Mouse (Mus musculus) cerebellum, postnatal 25 days (tissue): Measurements from ENCODE around the gene Krtap29-1.
A peak's percentile ranks its signal among the peaks of the same experiment; 100 is the strongest.

Source experiments
- DNase-seq, 2 experiments: peaks; one replicate each; pipeline ENCODE4 v3.0.0; 2021; ENCODE audit warnings: mixed read lengths in 2 of 2

The Krtap29-1 gene

DNA sequence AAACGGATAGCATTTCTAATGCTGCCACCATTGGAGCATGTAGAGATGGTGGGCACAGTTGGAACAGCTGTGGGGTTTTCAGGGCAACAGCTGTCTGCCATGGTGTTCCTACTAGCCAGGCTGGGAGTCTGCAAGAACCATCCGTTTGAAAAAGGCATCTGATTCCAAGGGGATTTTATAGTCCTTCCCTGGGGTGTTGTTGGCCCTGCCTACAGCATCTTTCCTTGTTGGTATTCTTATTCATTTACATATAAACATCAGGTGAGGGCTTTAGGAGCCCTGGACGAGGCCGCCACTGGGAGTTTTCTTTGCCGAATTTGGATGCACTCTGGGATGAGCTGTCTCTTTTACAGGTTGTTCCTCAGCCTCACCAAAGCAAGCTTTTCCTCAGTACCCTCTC, at the start of gene Krtap29-1:
Gene Krtap29-1, minus strand, starts transcription at position 101 of the 400 bp plus-strand sequence.
- DNase-seq = no peak

DNA sequence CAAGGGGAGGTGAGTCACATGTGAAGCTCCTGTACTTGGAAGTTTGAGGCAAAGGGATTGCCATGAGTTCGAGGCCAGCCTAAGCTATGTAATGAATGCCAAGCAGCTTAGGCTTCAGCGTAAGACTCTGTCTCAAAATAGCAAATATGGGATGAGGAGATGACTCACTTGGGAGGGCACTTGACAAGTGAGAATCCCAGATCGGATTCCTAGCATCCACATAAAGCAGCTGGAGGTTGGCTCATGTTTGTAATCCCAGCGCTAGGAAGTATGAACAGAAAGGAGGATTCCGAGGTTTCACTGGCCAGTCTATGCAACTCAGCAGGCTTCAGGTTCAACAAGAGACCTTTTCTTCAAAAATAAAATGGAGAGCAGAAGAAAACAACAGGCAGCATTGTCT, 42.6 kb upstream of the Krtap29-1 start:
- no peak for DNase-seq

DNA sequence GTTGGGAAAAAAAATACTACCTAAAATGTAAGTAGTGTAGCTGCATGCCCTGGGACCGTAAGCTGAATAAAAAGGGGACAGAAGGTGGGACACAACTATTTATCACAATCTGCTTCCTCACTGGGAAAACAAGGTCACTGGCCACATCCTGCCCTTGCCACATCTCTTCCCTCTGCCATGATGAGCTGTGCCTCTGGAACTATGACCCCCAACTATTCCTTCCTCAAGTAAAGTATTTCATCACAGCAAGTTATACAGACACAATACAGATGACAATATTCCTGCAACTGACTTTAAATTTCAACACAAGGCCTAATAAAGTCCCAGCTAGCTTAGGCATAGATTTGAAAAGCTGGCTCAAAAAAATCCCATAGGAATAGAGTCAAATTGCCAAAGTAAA, 40.6 kb upstream of the Krtap29-1 start:
- no peak for DNase-seq

DNA sequence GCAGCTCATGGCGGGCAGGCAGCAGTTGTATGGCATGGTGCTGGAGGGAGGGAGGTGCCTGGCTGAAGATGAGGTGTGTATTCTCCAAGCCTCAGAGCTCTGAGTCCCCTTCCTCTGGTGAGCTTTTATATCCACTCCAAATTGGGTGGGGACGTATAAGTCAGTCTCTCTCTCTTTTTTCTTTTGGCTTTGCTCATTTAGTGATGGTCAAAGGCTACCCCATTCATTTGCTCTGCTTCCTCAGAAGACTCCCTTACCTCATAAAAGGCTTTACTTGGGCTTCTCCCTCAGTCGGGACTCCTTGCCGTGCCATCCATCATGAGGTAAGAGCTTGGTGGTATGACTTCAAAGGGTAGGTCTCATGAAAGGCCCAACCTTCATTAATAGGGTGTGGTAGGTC, 37.3 kb upstream of the Krtap29-1 start, which contains the start of gene Krt33a:
Gene Krt33a, minus strand, starts transcription at position 101 of the 400 bp plus-strand sequence.
- DNase-seq = no peak

DNA sequence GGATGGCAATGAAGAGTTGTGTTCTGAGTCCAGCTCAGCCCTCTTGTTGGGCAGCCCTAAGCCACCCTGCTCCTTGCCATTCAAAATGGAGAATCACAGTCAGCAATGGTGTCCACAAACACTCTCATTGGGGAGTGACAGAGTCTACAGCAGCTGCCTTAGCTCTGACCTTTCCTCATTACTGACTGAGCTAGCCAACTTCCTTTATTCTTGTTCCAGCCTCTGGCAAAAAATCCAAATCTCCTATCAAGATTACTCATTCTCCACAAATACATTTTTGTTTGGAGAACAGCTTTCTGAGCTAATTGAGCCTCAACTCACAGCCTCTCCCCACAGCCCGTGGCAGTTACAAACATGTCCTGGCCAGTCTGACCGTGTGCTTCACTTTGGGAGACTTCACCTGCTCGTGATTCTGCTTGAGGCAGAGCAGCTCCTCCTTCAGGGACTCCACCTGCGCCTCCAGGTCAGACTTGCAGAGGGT, 34.9 kb upstream of the Krtap29-1 start:
- no peak for DNase-seq

DNA sequence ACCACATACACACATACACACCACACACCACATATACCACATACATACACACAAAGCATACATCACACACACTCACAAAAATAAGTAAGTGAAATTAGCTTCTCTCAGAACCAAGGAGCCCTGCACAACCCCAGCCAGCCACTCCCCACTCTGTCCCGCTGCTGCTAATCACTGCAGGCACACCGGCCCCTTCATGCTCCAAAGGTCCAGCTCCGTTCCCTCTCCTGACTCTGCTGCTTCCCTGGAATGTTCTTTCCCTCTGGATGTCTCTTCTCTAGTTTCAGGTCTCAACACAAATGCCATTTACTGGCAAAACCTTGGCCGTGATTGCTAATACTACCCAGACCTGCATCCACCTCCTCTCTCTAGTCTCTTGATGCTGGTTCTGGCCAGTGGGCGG, 31.8 kb upstream of the Krtap29-1 start:
- no peak for DNase-seq

DNA sequence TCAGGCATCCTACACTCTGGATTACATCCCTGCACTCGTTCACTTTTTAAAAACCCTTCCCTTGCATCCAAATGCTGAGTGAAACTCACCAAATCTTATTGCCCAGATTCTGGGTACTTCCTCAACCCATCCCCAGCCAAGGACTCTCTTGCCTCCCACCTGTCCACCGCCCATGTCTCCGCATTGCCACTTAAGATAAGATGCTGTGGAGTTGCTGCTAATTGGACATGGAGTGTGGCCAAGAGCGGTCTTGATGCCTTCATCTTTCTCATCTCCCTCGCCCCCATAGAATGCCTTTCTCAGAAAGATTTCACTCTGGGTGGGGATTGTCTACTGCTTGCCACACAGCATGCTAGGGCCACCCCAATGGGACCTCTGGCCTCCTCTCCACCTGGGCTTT, 29.5 kb upstream of the Krtap29-1 start:
- no peak for DNase-seq

DNA sequence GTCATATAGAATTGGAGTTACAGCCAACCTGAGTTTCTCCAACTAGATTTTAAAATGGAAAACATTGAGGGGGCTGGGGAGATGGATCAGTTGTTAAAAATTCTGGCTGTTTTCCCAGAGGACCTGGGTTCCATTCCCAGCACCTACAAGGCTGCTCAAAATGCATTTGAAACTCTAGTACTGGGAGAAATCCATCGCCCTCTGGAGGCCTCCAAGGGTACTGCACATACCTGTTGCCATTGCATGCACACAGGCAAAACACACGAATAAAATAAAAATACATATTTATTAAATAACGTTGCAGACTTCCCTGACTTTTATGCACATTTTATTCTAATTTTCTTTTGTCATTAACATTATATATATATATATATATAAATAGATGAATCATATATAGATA, 27.8 kb upstream of the Krtap29-1 start:
- no peak for DNase-seq

DNA sequence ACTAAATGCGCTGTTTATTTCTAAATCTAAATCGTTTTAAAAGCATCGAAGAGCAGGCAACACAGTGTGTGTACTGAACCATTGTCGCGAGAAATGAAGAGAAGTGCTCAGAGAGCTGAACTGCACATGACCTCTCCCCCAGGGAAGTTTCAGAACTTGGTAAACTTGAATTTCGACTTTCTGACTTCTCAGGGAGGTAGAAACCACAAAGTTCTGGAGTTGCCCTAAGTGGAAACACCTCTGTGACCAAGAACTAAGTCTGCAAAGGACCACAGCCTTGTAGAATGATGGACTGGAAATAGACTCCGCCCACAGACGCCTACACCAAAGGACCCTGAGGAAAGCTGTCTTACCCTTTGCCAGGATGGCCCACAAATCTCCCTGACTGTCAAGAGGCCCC, 27.1 kb upstream of the Krtap29-1 start:
- no peak for DNase-seq

DNA sequence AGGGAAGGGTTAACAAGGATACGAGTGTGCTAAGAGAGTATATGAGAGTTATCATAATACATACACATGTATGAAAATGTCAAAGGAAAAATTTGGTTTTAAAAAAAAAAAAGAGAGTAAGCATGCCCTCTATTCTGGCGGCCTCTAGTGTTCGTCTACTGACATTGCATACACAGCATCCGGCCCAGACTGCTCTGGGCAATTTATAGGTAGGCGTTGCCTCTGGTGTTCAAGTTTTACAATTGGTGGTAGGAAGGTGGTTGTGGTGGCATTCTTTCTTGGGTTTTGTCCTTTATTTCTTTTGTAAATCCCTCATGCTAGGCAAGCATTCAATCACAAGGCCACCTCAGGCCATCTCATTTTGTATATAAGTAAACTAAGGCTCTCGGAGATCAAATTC, 26.0 kb upstream of the Krtap29-1 start:
- peak; percentile 37 to 72 for DNase-seq

DNA sequence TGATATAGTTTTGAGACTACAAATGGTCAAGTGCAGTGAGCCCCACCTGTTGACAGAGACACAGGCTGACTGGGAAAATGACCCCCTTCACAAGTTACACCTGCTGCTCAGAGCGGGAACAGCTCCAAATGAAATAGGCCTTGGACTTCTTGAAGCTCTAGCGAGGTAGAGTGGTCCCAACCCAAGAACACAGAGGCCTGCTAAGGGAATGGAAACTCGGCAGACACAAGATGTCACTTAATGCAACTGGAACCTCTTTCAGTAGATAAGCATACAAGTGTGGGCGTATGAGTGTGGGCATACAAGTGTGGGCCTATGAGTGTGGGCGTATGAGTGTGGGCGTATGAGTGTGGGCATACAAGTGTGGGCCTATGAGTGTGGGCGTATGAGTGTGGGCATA, 20.2 kb upstream of the Krtap29-1 start:
- DNase-seq = no peak

DNA sequence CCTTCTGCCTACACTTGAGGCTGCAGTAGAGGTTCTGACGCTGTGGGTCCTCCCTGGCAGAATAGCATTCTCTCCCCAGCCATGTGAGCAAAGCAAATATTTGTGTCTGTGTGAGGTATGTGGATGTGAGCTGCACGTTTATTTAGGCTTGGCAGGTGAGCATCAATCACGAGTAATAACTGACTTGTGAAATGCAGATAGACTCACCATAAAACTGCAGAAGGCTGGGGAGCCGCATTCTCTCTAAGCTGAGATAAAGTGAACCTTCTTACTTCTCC, 15.5 kb upstream of the Krtap29-1 start:
- DNase-seq = no peak

DNA sequence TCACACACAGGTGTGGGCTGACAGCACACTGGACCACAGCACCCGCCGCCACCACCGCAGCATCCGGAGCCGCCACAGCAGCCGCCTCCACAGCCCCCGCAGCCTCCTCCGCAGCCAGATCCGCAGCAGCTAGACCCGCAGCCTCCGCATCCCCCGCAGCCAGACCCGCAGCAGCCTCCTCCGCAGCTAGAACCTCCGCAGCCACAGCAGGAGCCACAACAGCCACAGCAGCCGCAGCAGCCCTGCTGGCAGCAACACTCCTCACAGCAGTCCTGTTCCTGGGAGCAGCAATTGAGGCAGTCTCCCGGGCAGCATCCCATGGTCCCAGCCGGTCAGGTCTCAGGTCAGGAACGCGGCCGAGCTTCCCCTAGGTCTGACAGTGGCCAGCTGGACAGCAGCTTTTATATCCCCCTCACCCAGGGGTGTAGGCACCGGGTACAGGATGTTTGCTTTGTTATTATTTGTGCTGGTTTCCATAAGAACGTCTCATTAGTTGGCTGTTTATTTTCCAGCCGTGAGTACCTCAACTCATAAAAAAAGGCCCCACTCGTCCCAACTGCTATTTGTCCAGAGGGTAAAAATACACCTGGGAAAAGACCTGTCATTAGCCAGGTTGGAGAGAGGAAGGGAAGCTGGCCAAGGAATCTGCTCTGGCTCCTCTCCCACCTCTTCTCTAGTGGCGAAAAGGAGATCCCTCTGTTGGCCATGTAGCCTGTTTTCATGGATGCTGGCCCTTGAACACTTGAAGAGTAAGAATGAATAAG, 14.9 kb upstream of the Krtap29-1 start, which contains the start of gene Krtap17-1:
Gene Krtap17-1, minus strand, starts transcription at position 375 of the 764 bp plus-strand sequence.
- peak; percentile 14 to 19 for DNase-seq

DNA sequence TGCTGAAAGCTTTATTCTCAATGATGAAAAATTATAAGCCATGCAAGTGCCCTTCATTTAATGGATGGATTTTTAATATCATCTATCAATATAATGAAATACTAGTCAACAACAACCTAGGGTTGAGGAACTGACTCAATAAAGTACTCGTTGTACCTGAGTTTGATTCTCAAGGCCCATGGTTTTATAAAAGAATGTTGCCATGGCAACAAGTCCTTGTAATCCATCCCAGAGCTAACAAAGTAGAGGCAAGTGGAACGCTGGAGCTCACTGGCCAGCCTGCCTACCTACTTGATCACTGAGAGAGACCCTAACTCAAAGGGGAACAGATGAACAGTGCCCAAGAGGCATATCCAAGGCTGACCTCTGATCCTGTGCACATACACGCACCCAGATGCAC, 11.7 kb upstream of the Krtap29-1 start:
- no peak for DNase-seq

DNA sequence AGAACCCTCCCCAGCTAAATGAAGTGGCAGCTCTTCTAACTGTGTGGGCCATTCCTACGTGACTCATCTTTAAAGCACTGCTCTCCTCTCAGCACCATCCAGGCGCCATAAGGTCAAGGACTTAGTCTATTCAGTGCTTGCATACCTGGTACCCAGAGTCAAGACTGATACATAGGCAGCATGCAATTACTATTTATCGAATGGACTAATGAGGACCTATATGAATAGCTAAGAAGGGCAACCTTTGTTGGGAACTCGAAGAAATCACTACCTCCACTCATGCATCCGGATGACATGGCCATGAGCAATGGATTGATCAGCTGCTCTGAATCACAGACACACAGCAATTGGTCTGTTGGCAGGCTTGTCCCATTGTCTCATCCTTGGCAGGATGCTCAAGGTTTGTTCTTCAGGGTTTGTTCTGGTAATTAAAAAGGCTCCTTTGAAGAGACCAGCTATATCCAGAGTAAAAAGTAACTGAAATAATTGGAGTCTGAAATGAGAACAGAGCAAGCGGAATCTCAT, 11.1 kb upstream of the Krtap29-1 start:
- no peak for DNase-seq

DNA sequence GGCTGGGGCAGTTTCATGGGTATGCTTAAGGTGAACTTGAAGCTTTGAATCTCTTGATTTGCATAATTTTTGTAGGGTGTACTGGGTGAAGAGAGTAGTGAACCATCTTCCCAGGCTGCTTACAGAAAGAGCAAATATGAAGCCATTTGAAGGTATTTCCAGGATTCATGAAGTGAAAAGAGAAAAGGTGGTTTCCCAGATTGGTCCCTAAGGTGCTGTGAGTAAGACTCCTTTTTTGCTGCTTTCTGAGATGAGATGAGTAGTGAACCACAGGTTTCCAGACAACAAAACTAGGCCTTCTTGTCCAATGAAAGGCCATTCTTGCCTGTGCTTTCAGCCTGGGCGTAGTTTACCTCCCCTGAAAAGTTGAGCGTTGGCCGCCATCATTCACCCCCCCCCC, 9.7 kb upstream of the Krtap29-1 start:
- DNase-seq = no peak

DNA sequence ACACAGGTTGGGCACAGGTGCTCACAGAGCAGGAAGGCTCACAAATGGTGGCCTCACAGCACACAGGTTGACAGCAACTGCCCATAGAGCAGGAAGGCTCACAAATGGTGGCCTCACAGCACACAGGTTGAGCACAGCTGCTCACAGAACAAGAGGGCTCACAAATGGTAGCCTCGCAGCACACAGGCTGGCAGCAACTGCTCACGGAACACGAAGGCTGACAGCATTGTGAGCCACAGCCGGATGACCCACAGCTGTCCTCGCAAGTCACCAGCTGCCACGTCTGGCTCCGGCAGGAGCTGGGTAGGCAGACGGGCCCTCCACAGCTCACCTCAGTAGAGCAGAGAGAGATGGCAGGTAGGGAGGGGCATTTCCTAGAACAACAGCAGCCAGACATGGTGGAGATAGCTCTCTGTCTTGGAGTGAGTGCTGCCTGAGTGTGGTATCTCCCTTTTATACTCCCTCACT, 7.4 kb upstream of the Krtap29-1 start, which contains the start of gene Krtap16-1:
Gene Krtap16-1, minus strand, starts transcription at position 418 of the 468 bp plus-strand sequence.
- DNase-seq = no peak

DNA sequence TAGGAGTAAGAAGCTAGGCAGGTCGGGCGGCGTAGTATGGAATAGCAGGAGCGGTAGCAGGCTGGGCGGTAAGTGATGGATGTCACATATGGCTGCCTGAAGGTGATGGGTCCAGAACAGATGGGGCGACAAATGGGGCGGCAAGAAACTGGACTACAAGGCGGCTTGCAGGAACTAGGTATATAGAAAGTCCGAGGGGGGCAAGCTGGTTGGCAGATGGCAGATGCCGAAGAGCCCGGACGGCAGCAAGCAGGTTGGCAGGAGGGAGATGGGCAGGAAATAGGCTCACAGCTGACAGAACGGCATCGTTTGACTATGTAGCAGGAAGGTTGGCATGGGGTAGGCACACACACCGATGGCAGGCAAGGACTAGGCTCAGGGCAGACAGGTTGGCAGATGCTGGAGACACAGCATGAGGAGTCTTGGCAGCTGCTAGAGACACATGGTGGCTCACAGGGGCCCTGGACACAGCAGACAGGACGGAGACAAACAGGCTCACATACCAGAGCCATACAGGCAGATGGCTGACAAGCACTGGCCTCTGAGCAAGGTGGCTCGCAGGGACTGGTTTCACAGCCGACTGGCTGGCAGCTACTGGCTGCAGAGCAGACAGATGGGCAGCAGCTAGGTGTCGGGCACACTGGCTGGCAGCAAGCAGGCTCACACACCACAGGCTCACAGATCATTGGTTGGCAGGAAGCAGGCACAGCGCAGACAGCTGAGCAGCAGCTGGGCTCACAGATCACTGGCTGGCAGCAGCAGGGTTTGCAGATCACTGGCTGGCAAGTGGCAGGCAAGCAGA, 6.6 kb upstream of the Krtap29-1 start:
- peak; percentile 84 to 86 for DNase-seq

DNA sequence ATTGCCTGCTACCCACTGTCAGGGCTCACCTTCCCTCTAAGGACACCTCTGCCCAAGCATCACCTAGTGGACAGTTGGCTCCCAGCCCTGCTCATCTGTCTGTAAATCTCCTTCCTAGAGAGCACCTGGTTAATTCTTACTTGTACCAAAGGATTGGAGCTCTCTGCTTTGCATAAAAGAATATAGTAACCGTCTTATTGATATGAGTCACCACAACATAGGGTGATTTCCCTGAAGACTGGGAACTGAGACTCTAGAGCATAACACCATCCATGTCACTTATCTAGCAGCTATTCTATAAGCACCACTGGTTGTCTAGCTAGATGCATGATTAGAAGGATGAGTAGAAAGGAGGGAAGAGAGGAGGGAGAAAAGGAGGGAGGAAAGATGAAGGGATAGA, 4.6 kb upstream of the Krtap29-1 start:
- no peak for DNase-seq

DNA sequence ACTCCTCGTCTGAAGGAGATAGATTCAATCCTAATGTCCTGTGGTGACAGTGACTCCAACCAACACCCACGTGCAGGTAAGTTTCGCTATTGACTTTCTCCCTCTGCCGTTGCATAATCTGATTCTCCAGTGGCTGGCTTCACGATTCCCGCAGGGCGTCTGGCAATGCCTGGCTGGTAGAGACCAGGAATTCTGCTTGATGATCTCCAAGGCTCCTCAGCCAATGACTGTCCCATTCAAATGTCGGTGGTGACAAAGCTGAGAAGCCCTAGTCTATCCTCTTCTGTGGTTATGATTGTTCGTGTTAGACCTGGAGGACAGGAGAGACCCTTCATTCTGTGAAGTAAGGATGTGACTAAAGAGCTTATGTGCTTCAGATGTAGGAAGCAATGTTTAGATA, 3.9 kb upstream of the Krtap29-1 start:
- no peak for DNase-seq

DNA sequence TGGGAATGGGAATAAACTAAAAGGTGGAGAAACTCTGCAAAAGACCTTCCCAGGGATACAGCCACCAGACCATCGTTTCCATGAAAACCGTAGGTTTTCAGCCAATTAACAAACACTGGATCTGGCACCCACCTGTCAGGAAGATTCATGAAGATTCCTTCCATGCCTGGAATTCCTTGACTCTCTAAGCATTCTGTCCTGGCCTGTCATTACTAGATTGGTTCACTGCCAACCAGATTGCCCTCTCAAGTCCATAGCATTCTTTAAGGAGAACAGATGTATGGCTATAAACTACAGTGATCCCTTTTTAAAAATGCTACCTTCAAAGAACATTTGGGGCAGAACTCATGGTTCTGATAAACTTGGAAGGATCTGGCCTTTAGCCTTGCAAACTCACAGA, 12.9 kb downstream of the Krtap29-1 start:
- DNase-seq = no peak

DNA sequence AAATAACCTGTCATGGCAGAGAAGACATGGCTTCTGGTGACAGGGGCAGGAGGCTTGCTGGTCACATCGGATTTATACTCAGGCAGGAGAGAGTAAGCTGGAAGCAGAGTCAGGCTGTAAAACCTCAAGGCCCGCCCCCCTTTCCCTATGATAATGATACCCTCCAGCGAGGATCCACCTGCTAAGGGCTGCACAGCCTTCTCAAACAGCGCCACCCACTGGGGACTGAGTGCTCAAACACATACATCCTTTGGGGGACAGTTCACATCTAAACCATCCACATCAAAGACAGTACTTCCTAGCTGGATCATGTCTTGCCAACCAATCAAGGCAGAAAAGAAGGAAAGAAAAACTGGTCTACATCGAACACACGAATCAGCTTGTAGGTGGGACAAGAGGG, 14.6 kb downstream of the Krtap29-1 start:
- no peak for DNase-seq

DNA sequence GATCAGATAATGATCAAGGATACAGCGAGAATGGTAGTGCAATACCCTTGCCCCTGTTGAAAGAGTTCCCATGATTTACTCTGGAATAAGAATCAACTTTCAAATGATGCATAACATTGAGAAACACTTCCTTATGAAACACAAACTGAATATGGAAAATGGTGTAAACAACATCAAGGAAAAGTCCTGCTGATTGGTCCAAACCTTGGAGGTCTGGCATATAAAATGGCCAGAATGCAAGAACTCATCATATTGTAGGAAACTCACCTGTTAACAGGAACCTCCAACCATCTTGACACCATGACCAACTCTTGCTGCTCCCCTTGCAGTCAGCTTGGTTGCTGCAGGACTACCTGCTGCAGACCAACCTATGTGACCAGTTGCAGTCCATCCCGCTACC, 30.7 kb downstream of the Krtap29-1 start, which contains the start of gene Krtap9-5:
Gene Krtap9-5, plus strand, starts transcription at position 301 of the 400 bp plus-strand sequence.
- no peak for DNase-seq
